Mouse (Mus musculus) heart, adult 2 months (tissue): ENCODE measurements at regions not wholly inside any gene's neighbourhood (a gene's known extent, or its start where the extent isn't known, plus 50 kb on each side); places are given as distances from the start of the nearest gene placed in this dataset.

Experiments
- CTCF ChIP-seq: fragments of 200-600 bp; IDR thresholded peaks from 2 replicates; pipeline ENCODE4 v1.8.1; 2022; ENCODE audit warnings: antibody characterized with exemption, mild to moderate bottlenecking, moderate library complexity
- EP300 ChIP-seq: fragments of 200-500 bp; IDR thresholded peaks from 2 replicates; pipeline ENCODE4 v1.6.1; 2011; ENCODE audit warnings: low read depth, low read length, control low read depth; ENCODE audit not compliant: insufficient read depth
- POLR2A ChIP-seq: fragments of 200-500 bp; IDR thresholded peaks from 2 replicates; pipeline ENCODE4 v1.6.1; 2011; ENCODE audit warnings: mild to moderate bottlenecking, low read depth, low read length, control low read depth; ENCODE audit not compliant: insufficient read depth

DNA sequence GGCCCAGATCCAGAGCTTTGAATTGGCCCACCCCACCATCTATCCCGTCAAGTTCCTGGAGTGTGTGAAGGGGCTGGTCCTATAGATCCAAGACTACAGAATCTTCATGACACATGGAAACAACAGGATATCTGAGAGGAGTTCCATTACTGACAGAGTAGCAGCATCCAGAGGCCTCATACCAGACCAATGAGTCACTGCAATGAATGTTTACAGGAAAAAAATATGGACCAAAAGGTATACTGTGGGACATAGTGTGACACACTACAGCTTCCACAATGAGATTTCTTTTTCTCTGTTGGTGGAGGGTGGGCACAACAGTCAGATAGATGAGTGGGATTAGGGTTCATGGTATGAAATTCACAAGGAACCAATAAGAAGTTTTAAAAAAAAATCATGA lies 316.0 kb upstream of the Gm21798 start:
- TF ChIP-seq CTCF (no peak), POLR2A (no peak), EP300 (no peak)
